Mouse (Mus musculus) frontal cortex, postnatal 25 days (tissue): ENCODE results near the gene Speg.

Experiments
- DNase-seq, 2 experiments: peaks; one replicate each; pipeline ENCODE4 v3.0.0; 2022; ENCODE audit warnings: low spot score in 2 of 2

Gene Speg

GRCm38 (mm10) chr1:75442171-75442570 is 67.1 kb downstream of the Speg start:
- no peak for DNase-seq

GRCm38 (mm10) chr1:75442811-75443210 is 67.7 kb downstream of the Speg start:
- no peak for DNase-seq

- no peak for DNase-seq
Observed at GRCm38 (mm10) chr1:75443247-75444024, 68.3 kb downstream of the Speg start.

- DNase-seq = no peak
Observed at GRCm38 (mm10) chr1:75444208-75444607, 69.1 kb downstream of the Speg start.

- DNase-seq = peak in 1 of 2 experiments; percentile 42
Observed at GRCm38 (mm10) chr1:75445141-75445701, 70.1 kb downstream of the Speg start.

GRCm38 (mm10) chr1:75445751-75446611 is 70.9 kb downstream of the Speg start:
- DNase-seq = peak; percentile 56 to 59

GRCm38 (mm10) chr1:75446656-75447055 is 71.6 kb downstream of the Speg start:
- DNase-seq = no peak

- DNase-seq = no peak
Observed at GRCm38 (mm10) chr1:75447265-75448051, 72.4 kb downstream of the Speg start.

- no peak for DNase-seq
Observed at GRCm38 (mm10) chr1:75448052-75448431, 72.9 kb downstream of the Speg start.

GRCm38 (mm10) chr1:75448937-75449336 is 73.8 kb downstream of the Speg start:
- no peak for DNase-seq

- no peak for DNase-seq
Observed at GRCm38 (mm10) chr1:75449377-75450135, 74.5 kb downstream of the Speg start.

- no peak for DNase-seq
Observed at GRCm38 (mm10) chr1:75450314-75451005, 75.4 kb downstream of the Speg start, which contains the start of gene Asic4. TSS of gene Asic4 (plus strand) at chr1:75450436.

GRCm38 (mm10) chr1:75451900-75452299 is 76.8 kb downstream of the Speg start:
- DNase-seq = no peak

- DNase-seq = no peak
Observed at GRCm38 (mm10) chr1:75455433-75455832, 80.3 kb downstream of the Speg start.

- no peak for DNase-seq
Observed at GRCm38 (mm10) chr1:75455948-75456347, 80.9 kb downstream of the Speg start.

- DNase-seq = no peak
Observed at GRCm38 (mm10) chr1:75456746-75457564, 81.9 kb downstream of the Speg start.

- no peak for DNase-seq
Observed at GRCm38 (mm10) chr1:75457710-75458024, 82.6 kb downstream of the Speg start.

GRCm38 (mm10) chr1:75458025-75458788 is 83.1 kb downstream of the Speg start:
- no peak for DNase-seq
